Mouse (Mus musculus): ENCODE data around the gene Prkcb. TPM values are rescaled to one million over a fixed set of nuclear protein-coding genes. Genes with fewer than 3 reads are reported as not detected.
A peak's percentile ranks its signal among the peaks of the same experiment; 100 is the strongest.

The Prkcb gene
- polyA plus RNA-seq, 1 experiment from 2014 or later = 9.9 TPM

DNA sequence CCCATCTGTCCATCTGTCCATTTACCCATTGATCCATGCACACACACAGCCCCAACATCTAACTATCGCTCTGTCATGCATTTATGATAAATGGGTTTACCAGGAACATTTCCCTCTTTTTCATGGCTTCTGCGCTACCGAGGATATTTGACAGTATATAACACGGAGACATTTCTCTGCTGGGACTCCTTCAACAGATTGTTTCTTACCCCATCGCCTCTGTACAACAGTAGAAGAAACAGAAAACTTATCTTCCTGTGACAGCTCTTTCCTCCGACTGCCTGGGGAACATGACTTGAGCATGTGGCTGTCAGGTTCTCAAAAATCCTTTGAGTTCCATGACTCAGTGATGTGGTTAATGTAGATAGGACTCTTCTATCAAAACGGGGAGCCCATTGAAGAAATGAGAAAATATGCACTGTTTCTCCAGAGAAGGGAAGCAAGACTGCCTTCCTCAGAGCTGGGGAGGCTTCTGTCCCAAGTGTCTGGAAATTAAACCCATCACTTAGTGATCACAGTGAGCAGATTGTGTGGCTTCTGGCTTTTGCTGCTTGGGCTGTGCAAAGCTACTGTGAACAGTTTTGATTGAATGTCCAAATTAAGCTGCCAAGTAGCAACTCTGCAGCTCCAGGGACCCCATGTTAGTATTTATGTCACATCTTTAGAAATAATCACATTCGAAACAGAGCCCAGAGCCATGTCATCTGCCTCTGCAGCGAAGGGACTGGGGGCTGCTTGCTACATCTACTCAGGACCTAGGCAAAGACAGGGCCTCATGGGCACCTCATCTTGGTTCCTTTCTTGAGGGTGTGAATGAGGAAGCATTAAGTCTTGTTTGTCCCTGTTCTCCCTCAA, 211.4 kb downstream of the Prkcb start:
- WGBS = 89% methylated on average over 9 of the region's 9 CpGs
- Histone ChIP-seq H3K27me3 (ENCODE audit: insufficient read depth, poor library complexity, severe bottlenecking) (no peaks in the 10 kb centered on the region), H3K9me3 (no peaks in the 10 kb centered on the region), H3K27ac (no peak overlapping the region), H3K36me3 (no peaks in the 10 kb centered on the region), H3K4me1 (replicated peaks) (peaks cover 7% of the 10 kb centered on the region; the same call in 1 of the 2 replicates), H3K4me3 (no peak overlapping the region)
- no peak for DNase-seq (ENCODE audit: low spot score)

DNA sequence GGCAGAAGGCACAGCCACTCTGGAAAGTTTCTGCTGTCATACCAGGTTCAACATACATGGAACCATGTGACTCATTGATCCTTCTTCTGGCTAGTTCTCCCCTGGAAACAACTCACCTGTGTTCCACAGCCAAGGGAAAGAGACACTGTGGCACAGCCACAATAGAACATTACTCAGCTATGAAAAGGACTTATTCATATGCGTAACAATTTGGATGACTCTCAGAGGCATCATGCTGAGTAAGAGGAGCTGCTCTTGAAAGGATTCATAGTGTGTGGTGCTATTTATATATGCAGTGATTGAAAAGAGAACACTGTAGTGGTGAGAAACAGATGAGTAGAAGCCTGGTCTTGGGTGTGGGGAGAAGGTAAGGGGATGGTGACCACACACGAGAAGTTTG, 217.9 kb downstream of the Prkcb start:
- no peak overlapping the region for H3K4me3 ChIP-seq
- WGBS = 85% methylated on average over 2 of the region's 2 CpGs
- H3K9me3 ChIP-seq = no peaks in the 10 kb centered on the region
- DNase-seq (ENCODE audit: low spot score) = no peak
- no peak overlapping the region for H3K27ac ChIP-seq
- H3K4me1 ChIP-seq (replicated peaks) = no peaks in the 10 kb centered on the region
- H3K27me3 ChIP-seq (ENCODE audit: insufficient read depth, poor library complexity, severe bottlenecking) = no peaks in the 10 kb centered on the region
- H3K36me3 ChIP-seq = no peaks in the 10 kb centered on the region

DNA sequence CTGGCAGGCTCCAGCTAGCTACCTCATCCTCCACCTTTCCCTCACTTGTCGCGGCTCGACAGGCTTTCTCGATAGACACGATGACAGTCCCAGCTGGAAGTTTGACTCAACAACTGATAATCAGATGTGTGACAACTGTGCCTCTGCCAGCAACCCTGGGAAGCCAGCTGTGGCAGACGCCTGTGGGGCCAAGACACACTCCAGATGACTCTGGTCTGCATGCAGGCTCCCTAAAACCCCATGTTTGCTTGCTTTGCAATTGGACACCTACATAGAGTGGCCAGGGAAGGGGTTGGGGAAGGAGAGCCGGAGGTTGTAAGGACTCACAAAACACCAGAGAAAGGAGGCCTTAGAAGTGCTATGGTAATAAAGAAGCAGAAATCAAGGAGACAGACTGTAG, 221.4 kb downstream of the Prkcb start:
- Histone ChIP-seq H3K4me1 (replicated peaks) (no peaks in the 10 kb centered on the region), H3K4me3 (no peak overlapping the region), H3K27ac (no peak overlapping the region), H3K36me3 (no peaks in the 10 kb centered on the region), H3K9me3 (no peaks in the 10 kb centered on the region), H3K27me3 (ENCODE audit: insufficient read depth, poor library complexity, severe bottlenecking) (no peaks in the 10 kb centered on the region)
- DNase-seq (ENCODE audit: low spot score) = no peak
- WGBS = 65% methylated on average over 7 of the region's 7 CpGs

DNA sequence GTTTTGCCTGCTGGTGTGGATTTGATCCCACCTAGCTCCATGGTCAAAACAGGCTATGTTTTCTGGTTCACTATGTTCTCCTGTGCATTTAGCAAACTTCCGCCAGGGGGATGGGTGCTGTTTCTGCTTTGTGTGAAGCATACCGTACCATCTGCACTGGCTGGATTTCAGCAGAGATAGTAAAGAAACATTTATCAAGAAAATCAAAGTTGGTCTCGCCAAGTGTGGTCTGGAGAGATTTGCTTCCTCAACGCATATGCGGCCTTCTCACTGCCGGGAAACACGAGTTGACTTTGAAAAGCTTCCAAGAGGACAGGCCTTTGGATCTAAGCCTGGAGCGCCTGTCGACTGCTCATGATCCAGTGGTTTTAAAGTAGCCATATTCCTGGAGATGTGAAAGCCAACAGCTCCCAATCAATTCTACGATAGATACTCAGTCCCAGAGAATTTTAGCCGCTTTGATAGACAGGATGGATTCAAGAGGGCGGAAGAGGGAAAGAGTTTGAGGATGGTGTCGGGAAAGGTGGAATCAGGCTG, 223.9 kb downstream of the Prkcb start:
- DNase-seq (ENCODE audit: low spot score) = no peak
- WGBS = 93% methylated on average over 13 of the region's 13 CpGs
- H3K9me3 ChIP-seq = no peaks in the 10 kb centered on the region
- H3K27me3 ChIP-seq (ENCODE audit: insufficient read depth, poor library complexity, severe bottlenecking) = no peaks in the 10 kb centered on the region
- no peak overlapping the region for H3K27ac ChIP-seq
- H3K4me1 ChIP-seq (replicated peaks) = no peaks in the 10 kb centered on the region
- no peaks in the 10 kb centered on the region for H3K36me3 ChIP-seq
- no peak overlapping the region for H3K4me3 ChIP-seq

DNA sequence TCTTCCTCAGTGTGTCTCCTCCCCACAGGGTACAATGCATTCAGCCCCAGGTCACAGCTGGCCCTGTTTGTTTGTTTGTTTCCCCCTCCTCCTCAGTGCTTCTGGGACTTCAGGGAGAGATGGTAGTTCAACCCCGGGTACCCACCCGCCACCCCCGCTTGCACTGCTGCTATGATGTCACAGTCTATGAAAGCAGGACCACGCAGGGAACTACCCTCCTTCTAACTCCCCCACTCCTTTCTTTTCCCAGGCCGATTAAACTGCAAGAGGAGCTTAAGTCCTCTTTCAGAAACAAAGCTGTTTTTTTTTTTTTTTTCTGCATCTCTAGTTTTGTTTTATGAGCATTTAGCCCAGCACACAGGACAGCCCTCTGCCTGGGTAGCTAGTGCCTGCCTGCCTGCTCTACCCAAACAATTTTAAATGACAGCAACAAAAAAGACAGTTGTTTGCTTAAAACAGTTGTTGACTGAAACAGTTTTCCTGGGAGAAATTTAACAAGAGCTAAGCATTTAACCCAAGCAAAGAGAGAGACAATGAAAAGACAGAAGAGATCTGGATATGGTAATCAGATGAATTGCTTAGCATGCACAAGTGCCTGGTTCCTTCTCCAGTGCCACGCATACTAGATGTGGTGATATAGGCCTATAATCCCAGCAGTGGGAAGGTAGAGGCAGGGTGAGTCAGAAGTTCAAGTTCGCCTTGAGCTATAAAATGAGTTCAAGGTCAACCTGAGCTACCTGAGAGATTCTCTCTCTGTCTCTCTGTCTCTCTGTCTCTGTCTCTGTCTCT, 232.5 kb downstream of the Prkcb start:
- no peaks in the 10 kb centered on the region for H3K27me3 ChIP-seq (ENCODE audit: insufficient read depth, poor library complexity, severe bottlenecking)
- peaks cover 13% of the 10 kb centered on the region for H3K4me1 ChIP-seq (replicated peaks)
- no peak for DNase-seq (ENCODE audit: low spot score)
- no peaks in the 10 kb centered on the region for H3K9me3 ChIP-seq
- H3K27ac ChIP-seq = peak overlapping the region; percentile 16; the same call in 1 of the 2 replicates
- no peaks in the 10 kb centered on the region for H3K36me3 ChIP-seq
- H3K4me3 ChIP-seq = no peak overlapping the region
- 50% methylated on average over 7 of the region's 7 CpGs for WGBS

DNA sequence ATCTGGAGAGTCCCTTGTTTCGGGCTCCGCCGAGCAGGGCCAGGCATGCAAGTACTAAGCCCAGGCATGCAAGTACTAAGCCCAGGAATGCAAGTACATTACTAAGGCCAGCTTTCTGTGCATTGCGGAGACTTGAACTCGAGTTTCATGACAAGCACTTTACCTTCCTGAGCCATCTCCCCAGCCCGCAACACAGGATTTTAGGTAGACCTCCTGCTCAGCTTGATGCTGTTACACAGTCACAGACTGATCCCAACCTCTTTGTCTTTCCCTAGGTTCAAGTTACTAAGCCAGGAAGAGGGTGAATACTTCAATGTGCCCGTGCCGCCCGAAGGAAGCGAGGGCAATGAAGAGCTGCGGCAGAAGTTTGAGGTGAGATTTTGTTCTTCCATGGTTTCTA, 239.7 kb downstream of the Prkcb start:
- H3K4me3 ChIP-seq = no peak overlapping the region
- no peak for DNase-seq (ENCODE audit: low spot score)
- H3K27ac ChIP-seq = no peak overlapping the region
- 93% methylated on average over 11 of the region's 11 CpGs for WGBS
- peaks cover 14% of the 10 kb centered on the region for H3K4me1 ChIP-seq (replicated peaks)
- H3K9me3 ChIP-seq = no peaks in the 10 kb centered on the region
- H3K36me3 ChIP-seq = no peaks in the 10 kb centered on the region
- H3K27me3 ChIP-seq (ENCODE audit: insufficient read depth, poor library complexity, severe bottlenecking) = no peaks in the 10 kb centered on the region

DNA sequence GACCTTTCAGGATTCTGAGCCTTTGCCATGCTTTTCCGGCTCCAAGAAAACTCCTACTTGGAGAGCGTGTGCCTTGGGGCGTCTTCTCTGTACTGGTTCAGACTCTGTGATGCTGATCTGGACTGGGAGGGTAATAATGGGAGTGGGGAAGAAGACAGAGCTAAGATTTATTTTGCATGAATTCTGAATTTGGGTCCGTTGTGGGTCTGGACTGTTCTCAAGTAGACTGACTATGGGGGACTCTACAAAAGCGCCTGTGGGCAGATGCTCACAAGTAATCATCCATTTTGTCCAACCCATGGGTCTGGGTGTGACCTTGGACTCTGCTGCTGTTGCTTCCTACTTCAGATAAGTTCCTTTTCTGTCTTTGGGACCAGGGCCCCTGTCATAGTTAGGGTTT, 240.1 kb downstream of the Prkcb start:
- H3K9me3 ChIP-seq = no peaks in the 10 kb centered on the region
- no peak for DNase-seq (ENCODE audit: low spot score)

DNA sequence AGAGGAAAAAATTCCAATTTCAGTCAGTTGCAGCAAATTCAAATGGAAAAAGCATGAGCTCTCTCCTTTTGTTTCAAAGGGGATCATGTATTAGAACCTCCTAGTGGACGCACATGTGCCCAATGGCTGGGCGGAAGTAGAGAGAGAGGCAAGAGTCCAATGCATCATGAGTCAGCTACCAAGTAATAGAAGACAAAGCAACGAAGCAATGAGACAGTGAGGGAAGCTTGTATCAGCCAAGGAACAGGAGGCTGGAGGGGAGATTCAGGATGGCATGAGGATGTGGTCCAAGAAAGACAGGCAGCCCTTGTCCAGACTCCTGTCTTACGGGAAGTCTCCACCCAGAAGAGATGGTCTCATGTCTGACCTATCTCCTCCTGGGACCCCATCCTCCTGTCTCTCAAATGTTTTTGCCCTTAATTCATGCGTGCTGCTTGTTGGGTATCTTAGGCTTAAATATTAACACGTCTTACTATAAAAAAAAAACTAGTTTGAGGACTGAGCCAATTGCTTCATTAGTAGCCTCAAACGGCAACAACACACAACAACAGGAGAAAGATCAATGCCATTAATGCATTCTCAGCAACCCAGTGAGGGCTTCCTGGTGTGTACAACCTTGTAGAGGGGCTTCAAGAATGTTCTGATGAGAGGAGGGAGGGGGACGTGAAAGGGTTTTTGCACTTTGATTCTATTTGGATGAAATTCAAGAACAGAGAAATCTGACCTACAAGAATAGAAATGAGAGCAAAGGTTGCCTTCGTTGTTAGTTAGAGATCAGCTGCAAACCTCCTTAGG, 245.2 kb downstream of the Prkcb start:
- H3K9me3 ChIP-seq = no peaks in the 10 kb centered on the region
- H3K4me1 ChIP-seq (replicated peaks) = peaks cover 14% of the 10 kb centered on the region
- DNase-seq (ENCODE audit: low spot score) = no peak
- WGBS = 91% methylated on average over 9 of the region's 9 CpGs
- H3K4me3 ChIP-seq = no peak overlapping the region
- H3K27ac ChIP-seq = no peak overlapping the region
- no peaks in the 10 kb centered on the region for H3K27me3 ChIP-seq (ENCODE audit: insufficient read depth, poor library complexity, severe bottlenecking)
- no peaks in the 10 kb centered on the region for H3K36me3 ChIP-seq

More for the DNA sequence above, 240.1 kb downstream of the Prkcb start:
- Histone ChIP-seq H3K27ac (no peak overlapping the region), H3K4me1 (replicated peaks) (peaks cover 14% of the 10 kb centered on the region), H3K36me3 (no peaks in the 10 kb centered on the region), H3K4me3 (no peak overlapping the region), H3K27me3 (ENCODE audit: insufficient read depth, poor library complexity, severe bottlenecking) (no peaks in the 10 kb centered on the region)
- 93% methylated on average over 5 of the region's 5 CpGs for WGBS

DNA sequence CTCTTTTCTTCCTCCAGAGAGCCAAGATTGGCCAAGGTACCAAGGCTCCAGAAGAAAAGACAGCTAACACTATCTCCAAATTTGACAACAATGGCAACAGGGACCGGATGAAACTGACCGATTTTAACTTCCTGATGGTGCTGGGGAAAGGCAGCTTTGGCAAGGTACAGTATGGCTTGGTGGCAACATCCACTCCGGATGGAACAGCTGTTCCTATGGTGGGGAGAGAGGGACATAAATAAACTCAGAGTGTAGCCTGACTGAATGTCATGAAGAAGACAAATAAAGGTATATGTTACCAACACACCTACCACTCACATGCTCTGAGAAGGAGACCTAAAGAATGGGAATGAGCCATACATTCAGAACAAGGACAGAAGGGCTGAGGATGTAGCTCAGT, 256.1 kb downstream of the Prkcb start:
- H3K27me3 ChIP-seq (ENCODE audit: insufficient read depth, poor library complexity, severe bottlenecking) = no peaks in the 10 kb centered on the region
- no peaks in the 10 kb centered on the region for H3K4me1 ChIP-seq (replicated peaks)
- H3K4me3 ChIP-seq = no peak overlapping the region
- H3K36me3 ChIP-seq = no peaks in the 10 kb centered on the region
- H3K27ac ChIP-seq = no peak overlapping the region
- 92% methylated on average over 3 of the region's 3 CpGs for WGBS
- no peak for DNase-seq (ENCODE audit: low spot score)
- no peaks in the 10 kb centered on the region for H3K9me3 ChIP-seq

DNA sequence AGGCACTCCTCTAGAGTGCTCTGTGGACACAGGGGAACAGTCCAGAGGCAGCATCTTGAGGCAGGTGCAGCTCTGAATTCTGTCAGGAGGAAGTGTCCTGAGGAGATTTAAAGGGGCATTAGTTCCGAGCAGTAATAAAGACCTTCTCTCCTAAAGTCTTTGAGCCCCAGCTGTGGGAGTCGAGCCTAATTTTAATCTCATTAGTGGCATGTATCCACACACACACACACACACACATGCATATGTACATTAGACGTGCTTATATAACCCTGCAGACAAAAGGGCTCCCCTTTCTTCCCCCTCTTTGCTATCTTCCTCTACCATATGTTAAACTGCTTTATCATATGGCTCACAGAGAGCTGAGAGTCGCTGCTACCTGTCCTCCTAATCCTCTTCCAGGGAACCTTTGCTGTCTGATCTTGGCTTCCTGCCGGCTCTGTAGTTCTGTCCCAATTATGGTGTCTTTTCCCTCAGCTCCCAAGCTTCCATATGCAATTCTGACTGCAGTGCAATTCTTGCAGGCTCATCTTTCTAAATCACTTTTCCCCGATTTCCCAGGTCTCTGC, 268.1 kb downstream of the Prkcb start:
- no peaks in the 10 kb centered on the region for H3K9me3 ChIP-seq
- WGBS = 62% methylated on average over 6 of the region's 6 CpGs
- H3K36me3 ChIP-seq = no peaks in the 10 kb centered on the region
- H3K27me3 ChIP-seq (ENCODE audit: insufficient read depth, poor library complexity, severe bottlenecking) = no peaks in the 10 kb centered on the region
- H3K4me3 ChIP-seq = no peak overlapping the region
- H3K27ac ChIP-seq = no peak overlapping the region
- peaks cover 23% of the 10 kb centered on the region for H3K4me1 ChIP-seq (replicated peaks)
- DNase-seq (ENCODE audit: low spot score) = no peak

DNA sequence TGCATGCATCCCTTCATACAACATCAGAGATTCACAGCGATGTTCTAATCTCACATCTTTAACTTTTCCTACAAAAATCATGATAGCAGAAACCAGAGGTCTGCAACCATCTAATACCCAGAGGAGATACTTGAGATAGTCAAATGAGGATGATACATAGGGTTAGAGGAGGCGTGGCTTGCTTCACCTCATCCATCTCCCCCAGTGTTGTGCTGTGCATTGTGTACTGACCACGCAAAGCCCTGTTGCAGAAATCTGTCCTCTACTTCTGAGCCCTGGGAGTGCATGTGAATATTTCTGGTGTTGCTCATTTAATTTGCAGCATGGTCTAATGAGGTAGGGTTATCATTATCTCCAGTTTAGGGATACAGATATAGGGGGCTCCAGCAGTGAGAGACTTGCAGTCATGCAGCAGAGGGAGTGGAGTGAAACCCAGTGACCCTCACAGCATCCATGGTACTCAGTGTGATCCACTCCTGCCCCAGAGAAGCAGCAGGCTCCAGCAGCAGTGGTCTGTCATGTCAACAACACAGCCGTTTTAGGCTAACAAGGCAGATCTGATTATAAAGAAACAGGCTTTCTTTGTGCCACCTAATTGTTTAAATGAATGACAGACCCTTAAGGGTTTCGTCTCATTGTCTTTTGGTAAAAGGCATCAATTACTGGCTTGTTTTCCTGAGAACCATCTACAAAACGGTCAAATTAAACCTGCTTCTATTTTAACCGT, 269.7 kb downstream of the Prkcb start:
- Histone ChIP-seq H3K9me3 (no peaks in the 10 kb centered on the region), H3K27me3 (ENCODE audit: insufficient read depth, poor library complexity, severe bottlenecking) (no peaks in the 10 kb centered on the region), H3K36me3 (no peaks in the 10 kb centered on the region), H3K4me3 (no peak overlapping the region), H3K4me1 (replicated peaks) (peaks cover 23% of the 10 kb centered on the region), H3K27ac (peak overlapping the region; percentile 64)
- 40% methylated on average over 7 of the region's 7 CpGs for WGBS
- peak; percentile 13 for DNase-seq (ENCODE audit: low spot score)

DNA sequence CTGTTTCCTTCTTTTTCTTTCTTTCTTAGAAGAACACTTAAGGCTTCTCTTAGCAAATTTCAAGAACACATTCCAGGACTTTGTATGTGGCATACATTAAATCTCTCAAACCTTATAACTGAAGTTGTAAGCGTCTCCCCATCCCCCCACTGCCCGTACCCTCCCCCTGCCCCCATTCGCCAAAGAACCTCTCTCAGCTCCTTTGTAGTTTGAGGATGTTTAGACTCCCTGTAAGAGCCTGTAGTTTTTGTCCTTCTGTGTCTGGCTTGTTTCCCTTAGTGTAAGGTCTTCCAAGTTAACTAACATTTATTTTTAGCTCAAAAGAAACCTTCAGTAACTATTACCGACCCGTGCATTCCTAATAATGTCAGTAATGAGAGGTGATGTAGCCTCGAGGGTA, 270.4 kb downstream of the Prkcb start:
- H3K27ac ChIP-seq = peak overlapping the region; percentile 56
- peaks cover 23% of the 10 kb centered on the region for H3K4me1 ChIP-seq (replicated peaks)
- WGBS = 37% methylated on average over 6 of the region's 6 CpGs
- DNase-seq (ENCODE audit: low spot score) = peak; percentile 8
- no peak overlapping the region for H3K4me3 ChIP-seq
- H3K27me3 ChIP-seq (ENCODE audit: insufficient read depth, poor library complexity, severe bottlenecking) = no peaks in the 10 kb centered on the region
- H3K9me3 ChIP-seq = no peaks in the 10 kb centered on the region
- no peaks in the 10 kb centered on the region for H3K36me3 ChIP-seq

All from hindbrain, embryonic 10.5 days (tissue).